Mouse (Mus musculus): Measurements from ENCODE around the gene Trabd2b. TPM values are rescaled to one million over a fixed set of nuclear protein-coding genes. Genes with fewer than 3 reads are reported as not detected.

Trabd2b gene
- polyA plus RNA-seq, 2 experiments from 2014 or later, result not detected

DNA sequence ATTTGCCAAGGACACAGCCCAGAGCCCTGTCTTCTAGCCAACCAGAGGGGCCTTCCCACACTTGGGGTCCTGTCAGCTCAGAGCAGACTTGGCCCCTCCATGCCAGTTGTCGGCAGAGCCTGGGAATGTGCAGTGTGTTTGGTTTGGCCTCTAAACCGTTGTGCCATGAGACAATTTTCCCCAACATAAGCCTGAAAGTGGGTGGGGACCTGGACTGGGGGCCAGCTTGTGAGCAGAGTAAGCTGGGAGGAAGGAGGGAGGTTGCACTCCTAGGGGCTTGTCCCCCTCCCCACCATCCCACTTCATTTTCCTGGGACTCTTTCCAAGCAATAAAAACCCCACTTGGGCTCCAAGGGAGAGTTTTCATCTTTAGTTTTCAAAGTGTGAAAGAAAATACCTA, 201.3 kb downstream of the Trabd2b start:
- ATAC-seq, result no peak

DNA sequence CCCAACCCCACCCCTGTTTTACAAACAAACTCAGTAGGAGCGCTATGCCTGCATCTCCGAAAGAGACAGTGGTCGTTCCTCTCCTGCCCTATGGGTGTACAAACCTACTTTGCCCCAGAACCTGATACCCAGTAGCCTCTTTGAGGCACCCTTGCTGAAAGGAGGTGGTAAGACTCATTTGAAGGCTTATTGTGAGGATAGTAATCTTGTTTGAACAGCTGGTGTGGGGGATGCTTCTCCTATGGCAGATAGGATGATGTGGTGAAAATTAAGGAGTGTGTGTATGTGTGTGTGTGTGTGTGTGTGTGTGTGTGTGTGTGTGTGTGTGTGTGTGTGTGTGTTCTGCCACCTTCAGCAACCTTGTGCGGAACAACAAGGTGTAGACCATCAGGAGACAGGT, 202.8 kb downstream of the Trabd2b start:
- no peak for ATAC-seq

DNA sequence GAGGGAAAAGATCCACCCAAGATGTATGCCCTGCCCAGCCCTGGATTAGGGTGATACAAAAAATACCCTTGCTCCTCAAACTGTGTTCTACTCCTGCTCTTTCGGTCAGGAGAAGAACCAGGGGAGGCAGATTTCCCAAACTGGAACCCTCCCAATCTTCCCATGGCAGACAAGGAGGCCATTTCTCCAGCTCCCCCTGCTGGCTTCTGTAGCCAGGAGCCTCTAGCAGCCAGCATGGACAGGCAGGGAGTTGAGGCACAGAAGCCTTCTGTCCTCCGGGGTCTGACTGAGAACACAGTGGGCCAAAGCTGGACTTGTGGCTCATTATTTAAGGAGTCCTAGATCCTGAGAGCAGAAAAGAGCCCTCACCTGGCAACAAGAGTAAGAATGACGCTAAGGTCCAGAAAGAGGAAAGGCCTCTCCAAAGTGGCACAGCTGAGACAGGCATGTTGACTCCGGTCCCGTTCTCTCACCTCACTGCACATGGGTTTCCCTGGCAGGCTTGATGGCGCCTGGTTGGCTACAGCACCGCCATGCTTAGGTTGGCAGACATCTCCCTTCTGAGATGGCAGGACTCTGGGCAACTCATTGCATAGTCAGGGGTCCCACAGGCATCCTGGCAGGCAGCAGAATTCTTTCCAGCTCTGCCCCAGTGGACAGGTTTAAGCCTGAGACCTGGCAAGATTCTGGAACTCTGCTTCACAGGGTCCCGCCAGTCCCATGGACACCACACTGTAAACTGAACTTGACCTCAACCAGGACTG, 204.8 kb downstream of the Trabd2b start:
- no peak for ATAC-seq

GRCm38 (mm10) chr4:114612032-114612431, 205.5 kb downstream of the Trabd2b start:
- ATAC-seq, result no peak

GRCm38 (mm10) chr4:114612827-114613226, 206.3 kb downstream of the Trabd2b start:
- no peak for ATAC-seq

- no peak for ATAC-seq
These were observed 207.6 kb downstream of the Trabd2b start for GRCm38 (mm10) chr4:114614086-114614485.

- ATAC-seq, result no peak
These were observed 209.2 kb downstream of the Trabd2b start for GRCm38 (mm10) chr4:114615765-114616164.

- no peak for ATAC-seq
These were observed 216.4 kb downstream of the Trabd2b start for GRCm38 (mm10) chr4:114622929-114623328.

DNA sequence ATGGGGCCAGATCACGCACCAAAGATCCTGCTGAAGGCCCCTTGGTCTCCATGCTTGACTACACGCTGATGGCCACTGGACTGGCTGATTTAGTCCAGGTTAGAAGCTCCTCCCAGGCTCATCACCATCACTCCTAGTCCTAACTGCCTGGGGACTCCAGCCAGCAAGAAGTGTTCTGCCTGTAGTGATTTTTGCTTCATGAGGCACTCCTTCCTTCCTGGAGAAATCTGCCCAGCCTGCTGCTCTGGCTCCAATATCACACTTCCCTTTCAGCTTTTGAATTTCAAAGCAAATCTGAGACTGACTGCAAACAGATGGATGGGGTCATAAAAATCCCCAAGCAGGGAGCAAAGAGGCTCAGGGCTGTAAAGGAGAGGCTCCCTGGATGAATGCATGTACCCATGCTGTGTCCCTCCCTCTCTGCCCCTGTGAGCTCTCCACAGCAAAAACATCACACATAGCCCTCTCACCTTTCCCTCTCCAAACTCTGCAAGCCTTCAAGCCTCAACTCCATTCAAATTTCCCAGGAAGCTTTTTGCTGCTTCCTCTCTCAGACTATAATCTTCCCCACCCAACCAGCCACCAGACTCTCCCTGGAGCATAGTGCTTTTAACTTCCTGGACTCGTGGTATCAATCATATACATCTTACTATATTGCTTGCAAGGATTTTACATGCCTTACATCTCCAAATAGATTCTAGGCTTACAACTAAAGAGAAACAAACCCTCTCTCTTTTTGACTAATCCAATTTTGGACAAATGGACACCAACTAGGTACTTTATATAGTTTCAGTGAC, 217.8 kb downstream of the Trabd2b start:
- no peak for ATAC-seq

GRCm38 (mm10) chr4:114625357-114625756, 218.8 kb downstream of the Trabd2b start:
- ATAC-seq, result no peak

DNA sequence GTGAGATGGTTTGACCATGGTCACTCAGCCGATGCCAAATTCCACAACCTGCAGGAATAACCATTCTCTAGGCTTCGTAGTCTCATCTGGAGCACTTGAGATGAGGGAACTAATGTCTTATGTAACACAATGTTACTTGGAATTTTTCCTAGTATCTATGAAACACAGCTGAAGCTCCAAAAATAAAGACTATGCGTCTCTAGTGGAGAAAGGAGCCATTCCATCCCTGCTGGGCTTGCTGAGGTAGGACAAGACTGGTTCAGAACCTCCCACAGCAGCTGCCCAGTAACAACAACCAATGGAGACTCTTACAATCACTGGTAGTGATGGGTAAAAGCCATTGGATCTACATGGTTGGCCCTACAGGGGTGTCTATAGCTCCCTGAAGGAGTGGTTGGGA, 219.4 kb downstream of the Trabd2b start:
- ATAC-seq, result no peak

DNA sequence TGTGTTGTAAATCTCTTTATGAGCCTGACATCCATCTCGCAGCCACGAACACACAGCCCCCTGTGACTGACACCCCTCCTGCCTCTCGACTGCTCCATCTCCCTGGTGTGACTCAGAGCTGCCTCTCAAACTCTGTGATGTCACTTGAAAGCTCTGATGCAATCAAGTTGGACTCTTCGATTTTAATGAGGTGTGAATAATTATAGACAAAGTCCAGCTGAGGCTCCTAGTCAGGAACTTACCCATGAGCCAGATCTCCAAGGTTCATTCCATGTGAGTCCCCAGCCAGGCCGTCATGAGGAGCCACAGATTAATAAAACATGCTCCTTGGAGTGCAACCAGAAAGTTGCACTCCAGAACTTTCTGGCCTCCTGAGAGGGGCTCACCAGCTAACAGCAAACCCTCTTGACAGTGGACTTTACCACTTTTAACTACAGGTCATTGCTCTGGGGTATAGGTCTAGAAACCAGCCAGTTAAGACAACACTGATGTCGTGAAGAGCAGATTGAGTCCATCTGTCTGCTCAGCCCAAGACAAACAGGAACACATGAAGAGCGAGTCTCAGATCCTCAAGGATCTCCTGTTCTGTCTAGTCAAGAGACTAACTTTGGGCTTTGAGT, 221.3 kb downstream of the Trabd2b start:
- ATAC-seq, result no peak

DNA sequence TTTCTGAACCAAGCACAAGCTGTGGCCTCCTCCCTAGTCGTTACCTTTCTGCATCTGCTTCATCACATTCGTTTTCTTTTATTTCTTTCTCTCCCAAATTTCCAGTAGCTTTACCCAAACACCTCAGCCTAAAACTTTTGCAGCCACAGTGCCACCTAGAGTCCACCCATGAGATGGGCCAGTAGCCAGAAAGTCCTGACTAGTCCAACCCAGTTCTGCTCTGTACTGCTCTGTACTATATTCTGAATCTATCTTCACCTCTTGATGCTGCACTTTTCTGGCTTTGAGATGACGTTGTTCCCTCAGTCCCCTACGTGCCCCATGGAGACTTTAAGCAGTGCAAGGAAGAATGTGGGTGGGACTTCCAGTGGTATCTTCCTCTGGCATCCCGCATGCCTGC, 229.4 kb downstream of the Trabd2b start:
- no peak for ATAC-seq

GRCm38 (mm10) chr4:114636324-114636723, 229.8 kb downstream of the Trabd2b start:
- no peak for ATAC-seq

GRCm38 (mm10) chr4:114637120-114637519, 230.6 kb downstream of the Trabd2b start:
- ATAC-seq, result peak; percentile 41

- ATAC-seq, result no peak
These were observed 235.9 kb downstream of the Trabd2b start for GRCm38 (mm10) chr4:114642469-114642868.

DNA sequence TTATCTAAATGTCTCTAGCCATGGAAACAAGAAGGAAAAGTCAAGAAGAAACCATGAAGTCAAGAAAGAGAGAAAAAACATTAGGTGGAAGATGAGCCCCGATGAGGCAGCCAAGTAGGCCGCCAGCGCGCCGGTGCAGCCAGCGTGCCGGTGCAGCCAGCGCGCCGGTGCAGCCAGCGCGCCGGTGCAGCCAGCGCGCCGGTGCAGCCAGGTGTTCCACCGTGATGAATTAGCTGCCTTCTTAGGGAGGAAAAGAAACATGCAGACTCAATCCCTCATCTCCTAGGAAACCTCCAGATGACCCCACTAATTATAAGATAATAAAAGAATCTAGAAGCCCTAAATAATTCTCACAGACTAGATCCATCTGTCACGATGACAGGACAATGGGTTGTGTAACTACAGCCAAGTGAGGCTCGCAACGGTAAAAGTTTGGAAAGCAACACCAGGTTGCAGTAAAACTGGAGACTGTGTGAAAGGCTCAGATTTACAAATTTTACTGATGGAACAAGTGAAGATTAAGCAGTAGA, 237.2 kb downstream of the Trabd2b start:
- no peak for ATAC-seq

- ATAC-seq, result no peak
These were observed 238.8 kb downstream of the Trabd2b start for GRCm38 (mm10) chr4:114645341-114645740.

DNA sequence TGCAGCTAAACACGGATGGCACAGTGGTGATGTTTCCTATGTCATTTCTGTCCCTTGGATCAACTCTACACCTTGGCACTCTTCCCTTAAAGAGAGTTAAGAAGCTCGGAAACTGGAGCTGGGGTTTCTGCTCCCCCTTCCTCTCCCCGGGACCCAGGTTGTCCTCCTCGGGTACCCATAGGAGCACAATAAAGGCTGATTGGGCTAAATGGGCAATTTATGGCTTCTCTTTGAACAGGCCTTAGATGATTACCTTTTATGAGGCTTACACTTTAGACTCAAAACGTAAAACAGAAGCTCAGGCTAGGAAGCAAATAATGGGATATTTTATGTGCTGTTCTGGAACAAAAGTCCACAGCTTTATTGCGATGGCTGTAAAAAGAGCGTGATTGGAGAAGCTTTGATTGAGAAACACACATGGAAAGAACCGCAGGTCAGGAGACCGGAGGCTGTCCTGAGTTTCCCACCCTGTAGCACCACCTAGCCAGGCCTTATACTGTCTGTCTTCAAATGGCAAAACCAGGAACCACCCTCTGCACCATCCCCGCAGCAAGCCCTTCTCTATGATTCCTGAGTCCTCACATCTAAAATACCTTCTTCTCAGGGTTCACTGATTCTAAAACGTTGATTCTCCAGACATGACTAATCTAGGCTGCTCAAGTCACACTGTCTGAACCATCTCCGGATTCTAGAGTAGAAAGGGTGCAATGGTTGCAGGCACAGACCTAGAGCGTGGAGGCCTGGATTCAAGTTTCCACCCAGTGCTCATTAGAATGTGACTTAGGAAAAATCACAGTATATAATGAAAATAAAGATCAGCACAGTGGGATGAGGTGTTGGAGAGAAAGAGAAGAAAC, 240.5 kb downstream of the Trabd2b start:
- no peak for ATAC-seq

GRCm38 (mm10) chr4:114647689-114648088, 241.2 kb downstream of the Trabd2b start:
- peak; percentile 47 for ATAC-seq

DNA sequence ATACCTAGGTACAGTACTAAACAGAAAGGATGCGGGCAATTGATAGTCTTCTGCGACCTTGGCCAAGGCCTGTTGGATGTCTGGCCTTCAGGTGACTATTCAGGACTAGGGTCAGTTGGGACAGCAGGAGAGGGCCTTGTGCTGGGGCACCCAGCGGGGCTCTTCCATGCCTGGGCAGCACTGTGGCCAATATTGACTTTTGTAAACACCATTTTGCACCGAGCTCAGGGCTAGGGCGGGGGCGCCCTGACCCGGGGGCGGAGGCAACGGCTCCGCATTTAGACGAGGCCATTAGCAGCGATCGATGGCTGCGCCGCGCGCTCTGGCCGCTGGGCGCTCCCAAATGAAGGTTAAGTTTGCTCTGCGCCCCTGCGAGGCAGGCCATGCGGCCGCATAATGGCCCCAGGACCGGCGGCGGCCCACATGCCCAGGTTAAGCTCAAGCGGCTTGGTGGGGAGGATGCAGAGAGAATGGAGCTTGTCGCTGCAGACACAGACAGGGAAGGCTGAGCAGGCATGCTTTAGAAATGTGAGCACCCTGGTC, 242.1 kb downstream of the Trabd2b start:
- ATAC-seq, result no peak

GRCm38 (mm10) chr4:114650551-114650950, 244.0 kb downstream of the Trabd2b start:
- ATAC-seq, result no peak
